Mouse (Mus musculus) lung, embryonic 16.5 days (tissue): ENCODE measurements at regions not wholly inside any gene's neighbourhood (a gene's known extent, or its start where the extent isn't known, plus 50 kb on each side); places are given as distances from the start of the nearest gene placed in this dataset.
"Not testable (repeated sequence)": the region's sequence is repeated elsewhere in the genome, so short reads cannot be mapped to it uniquely, and the experiment has no call there.

ENCODE experiments used
- ATAC-seq: fragments of 200-750 bp; cut with Nextera tagmentation; 2 replicates; pipeline ENCODE4 v1.8.0; 2017; ENCODE audit warnings: low read depth, mild to moderate bottlenecking, moderate library complexity
- H3K27ac ChIP-seq: fragments of 300-500 bp; sonication (generic); 2 replicates; pipeline ENCODE4 v1.5.1; 2014; ENCODE audit warnings: mild to moderate bottlenecking, control low read depth, low read length
- H3K27me3 ChIP-seq: fragments of 300-500 bp; sonication (generic); 2 replicates; pipeline ENCODE4 v1.6.1; 2014; ENCODE audit warnings: low read depth, low read length, mixed read lengths; ENCODE audit not compliant: control insufficient read depth, insufficient read depth
- H3K36me3 ChIP-seq: fragments of 300-500 bp; sonication (generic); 2 replicates; pipeline ENCODE4 v1.6.1; 2014; ENCODE audit warnings: low read length; ENCODE audit not compliant: control insufficient read depth, insufficient read depth
- H3K4me1 ChIP-seq: fragments of 300-500 bp; sonication (generic); replicated peaks from 2 replicates; pipeline ENCODE4 v1.6.1; 2014; ENCODE audit warnings: low read length, mixed read lengths; ENCODE audit not compliant: control insufficient read depth, insufficient read depth
- H3K4me2 ChIP-seq: fragments of 300-500 bp; sonication (generic); 2 replicates; pipeline ENCODE4 v1.6.1; 2014; ENCODE audit warnings: low read depth, low read length, control low read depth
- H3K4me3 ChIP-seq: fragments of 300-500 bp; sonication (generic); 2 replicates; pipeline ENCODE4 v1.5.1; 2014; ENCODE audit warnings: mild to moderate bottlenecking, low read length, control low read depth
- H3K9ac ChIP-seq: fragments of 300-500 bp; sonication (generic); 2 replicates; pipeline ENCODE4 v1.6.1; 2014; ENCODE audit warnings: low read length, control low read depth
- H3K9me3 ChIP-seq: fragments of 300-500 bp; sonication (generic); 2 replicates; pipeline ENCODE4 v1.6.1; 2016; ENCODE audit warnings: low read length; ENCODE audit not compliant: control insufficient read depth
- WGBS: fragments of 180-500 bp; shearing (Covaris S2); extraction: QIAGEN DNeasy Blood & Tissue Kit; methylation state at CpG from one replicate; pipeline ENCODE4 v1.1.7; 2014; 5-methylcytosine and 5-hydroxymethylcytosine counted together

DNA sequence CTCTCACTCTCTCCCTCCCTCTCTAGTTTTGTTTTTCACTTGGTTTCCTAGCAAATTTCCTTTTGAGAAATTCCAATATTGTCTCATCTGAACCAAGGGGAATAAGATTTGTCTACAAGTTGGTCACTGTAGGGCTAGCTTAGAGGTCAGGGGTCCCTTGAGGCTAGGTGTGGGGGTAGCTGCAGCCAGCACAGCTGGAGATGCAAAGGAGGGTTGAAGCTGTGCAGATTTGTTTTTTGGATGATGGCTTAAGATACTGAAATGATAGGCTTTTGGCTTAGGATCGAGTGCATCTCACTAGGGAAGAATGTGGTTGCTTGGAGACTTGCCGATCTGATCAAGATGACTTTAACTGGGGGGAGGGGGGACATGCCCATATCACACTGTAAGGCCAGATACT is 88.3 kb upstream of the Tmem28 start:
- Histone ChIP-seq H3K9me3 (no peaks in the 10 kb centered on the region), H3K27ac (no peak overlapping the region), H3K27me3 (peaks cover 10% of the 10 kb centered on the region; the same call in 1 of the 2 replicates), H3K4me2 (no peak overlapping the region), H3K4me1 (no peaks in the 10 kb centered on the region), H3K9ac (no peak overlapping the region), H3K4me3 (no peak overlapping the region), H3K36me3 (no peaks in the 10 kb centered on the region)
- ATAC-seq = no peak
- WGBS = 48% methylated on average over 2 of the region's 2 CpGs

GRCm38 (mm10) chrX:99725101-99725500 is 95.7 kb upstream of the Tmem28 start:
- H3K4me1 ChIP-seq = no peaks in the 10 kb centered on the region
- WGBS = 3% methylated on average over 1 of the region's 1 CpGs
- H3K9me3 ChIP-seq = no peaks in the 10 kb centered on the region
- no peak overlapping the region for H3K4me3 ChIP-seq
- no peak overlapping the region for H3K27ac ChIP-seq
- ATAC-seq = no peak
- H3K27me3 ChIP-seq = peaks cover 1% of the 10 kb centered on the region; the same call in 1 of the 2 replicates
- H3K9ac ChIP-seq = no peak overlapping the region
- no peak overlapping the region for H3K4me2 ChIP-seq
- no peaks in the 10 kb centered on the region for H3K36me3 ChIP-seq

- Histone ChIP-seq H3K36me3 (no peaks in the 10 kb centered on the region), H3K9ac (no peak overlapping the region), H3K4me3 (no peak overlapping the region), H3K27me3 (peaks cover 6% of the 10 kb centered on the region), H3K4me2 (no peak overlapping the region), H3K9me3 (no peaks in the 10 kb centered on the region), H3K27ac (no peak overlapping the region), H3K4me1 (no peaks in the 10 kb centered on the region)
- no peak for ATAC-seq
- WGBS = 35% methylated on average over 4 of the region's 4 CpGs
Observed at GRCm38 (mm10) chrX:99695366-99695765, 125.5 kb upstream of the Tmem28 start.

DNA sequence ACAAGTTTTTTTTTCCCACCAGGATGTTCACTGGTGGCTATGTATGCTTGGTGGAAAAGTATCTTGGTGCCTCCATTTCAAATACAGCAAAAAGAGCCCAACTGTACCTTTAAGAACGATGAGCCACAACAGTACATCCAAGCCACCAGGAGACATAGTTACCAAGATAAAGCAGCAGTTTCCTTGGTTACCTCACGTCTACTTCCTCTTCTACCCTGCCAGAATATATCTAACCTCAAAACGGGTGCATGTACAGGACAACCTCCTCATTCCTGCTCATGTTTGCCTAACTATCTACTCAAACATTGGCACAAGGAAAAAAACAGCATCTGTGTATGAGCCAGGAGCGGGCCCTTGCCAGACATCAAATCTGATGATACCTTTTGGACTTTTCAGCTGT is 129.8 kb upstream of the Tmem28 start:
- no peak overlapping the region for H3K9ac ChIP-seq
- no peak overlapping the region for H3K4me3 ChIP-seq
- H3K4me2 ChIP-seq = no peak overlapping the region
- H3K27ac ChIP-seq = no peak overlapping the region
- no peaks in the 10 kb centered on the region for H3K4me1 ChIP-seq
- H3K9me3 ChIP-seq = no peaks in the 10 kb centered on the region
- WGBS = 41% methylated on average over 4 of the region's 4 CpGs
- no peaks in the 10 kb centered on the region for H3K36me3 ChIP-seq
- peaks cover 9% of the 10 kb centered on the region for H3K27me3 ChIP-seq
- no peak for ATAC-seq

- Histone ChIP-seq H3K9ac (no peak overlapping the region), H3K4me2 (no peak overlapping the region), H3K27me3 (peaks cover 9% of the 10 kb centered on the region), H3K4me3 (no peak overlapping the region), H3K9me3 (no peaks in the 10 kb centered on the region), H3K36me3 (no peaks in the 10 kb centered on the region), H3K27ac (no peak overlapping the region), H3K4me1 (no peaks in the 10 kb centered on the region)
- ATAC-seq = no peak
- WGBS = 72% methylated on average over 4 of the region's 4 CpGs
Observed at GRCm38 (mm10) chrX:99689761-99690160, 131.1 kb upstream of the Tmem28 start.

DNA sequence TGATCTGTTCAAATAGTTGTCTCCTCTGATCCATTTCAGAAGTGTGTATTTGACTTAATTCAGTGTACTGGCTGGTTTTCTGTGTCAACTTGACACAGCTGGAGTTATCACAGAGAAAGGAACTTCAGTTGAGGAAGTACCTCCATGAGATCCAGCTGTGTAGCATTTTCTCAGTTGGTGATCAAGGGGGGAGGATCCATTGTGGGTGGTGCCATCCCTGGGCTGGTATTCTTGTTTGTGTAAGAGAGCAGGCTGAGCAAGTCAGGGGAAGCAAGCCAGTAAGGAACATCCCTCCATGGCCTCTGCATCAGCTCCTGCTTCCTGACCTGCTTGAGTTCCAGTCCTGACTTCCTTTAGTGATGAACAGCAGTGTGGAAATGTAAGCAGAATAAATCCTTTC is 138.3 kb upstream of the Tmem28 start:
- ATAC-seq, H3K4me2 ChIP-seq, H3K27me3 ChIP-seq, H3K27ac ChIP-seq, H3K9me3 ChIP-seq, H3K4me1 ChIP-seq, H3K4me3 ChIP-seq, H3K36me3 ChIP-seq, H3K9ac ChIP-seq: not testable (repeated sequence)

DNA sequence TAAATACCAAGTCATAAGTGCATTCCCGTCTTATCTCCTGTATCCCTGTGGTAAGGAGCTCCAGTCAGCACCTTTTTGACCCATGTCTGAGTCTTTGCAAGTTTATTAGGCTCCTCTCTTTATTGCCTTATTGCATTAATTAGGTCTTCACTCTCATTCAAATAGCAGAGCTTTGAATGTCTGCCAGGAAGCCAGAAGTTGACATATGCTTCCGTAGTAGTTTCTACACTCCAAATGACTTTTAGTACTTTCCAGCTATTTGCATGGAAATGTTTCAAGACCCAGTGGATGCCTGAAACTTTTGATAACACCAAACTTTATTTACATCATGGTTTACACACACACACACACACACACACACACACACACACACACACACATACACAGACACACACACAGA is 153.2 kb upstream of the Tmem28 start:
- no peaks in the 10 kb centered on the region for H3K4me1 ChIP-seq
- 29% methylated on average over 2 of the region's 2 CpGs for WGBS
- H3K9ac ChIP-seq = no peak overlapping the region
- no peaks in the 10 kb centered on the region for H3K36me3 ChIP-seq
- 0 out of 2 replicates have a peak, but pooled peaks have one; percentile 21 for ATAC-seq
- H3K27ac ChIP-seq = no peak overlapping the region
- H3K27me3 ChIP-seq = no peaks in the 10 kb centered on the region; the same call in none of the 2 replicates
- H3K4me2 ChIP-seq = no peak overlapping the region
- H3K9me3 ChIP-seq = no peaks in the 10 kb centered on the region
- H3K4me3 ChIP-seq = no peak overlapping the region

DNA sequence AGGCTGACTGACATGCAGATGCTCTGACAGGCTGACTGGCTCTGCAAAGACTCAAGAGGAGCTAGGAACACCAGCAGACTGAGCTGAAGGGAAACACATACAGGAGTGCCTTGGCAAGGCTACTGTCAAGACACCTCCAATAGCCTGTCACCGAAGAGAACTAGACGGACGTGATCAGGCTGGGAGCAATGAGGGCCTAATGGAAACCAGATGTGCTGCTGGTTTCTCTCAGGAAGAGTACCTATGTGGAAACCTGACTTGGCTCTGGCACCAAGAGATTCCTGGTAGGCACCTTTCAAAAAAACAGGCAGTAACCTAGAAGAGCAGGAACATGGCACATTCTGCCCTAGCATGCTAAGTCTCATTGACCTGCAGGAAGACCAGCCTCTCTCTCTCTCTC is 158.3 kb upstream of the Tmem28 start:
- Histone ChIP-seq H3K36me3 (no peaks in the 10 kb centered on the region), H3K27ac (no peak overlapping the region), H3K9me3 (no peaks in the 10 kb centered on the region), H3K4me3 (no peak overlapping the region), H3K9ac (no peak overlapping the region), H3K4me1 (no peaks in the 10 kb centered on the region), H3K4me2 (no peak overlapping the region), H3K27me3 (peaks cover 4% of the 10 kb centered on the region; the same call in 1 of the 2 replicates)
- no peak for ATAC-seq
- 73% methylated on average over 3 of the region's 3 CpGs for WGBS

- H3K36me3 ChIP-seq = no peaks in the 10 kb centered on the region
- no peaks in the 10 kb centered on the region for H3K4me1 ChIP-seq
- H3K27me3 ChIP-seq = peaks cover 6% of the 10 kb centered on the region; the same call in 1 of the 2 replicates
- H3K9ac ChIP-seq = no peak overlapping the region
- no peak overlapping the region for H3K27ac ChIP-seq
- H3K9me3 ChIP-seq = no peaks in the 10 kb centered on the region
- no peak overlapping the region for H3K4me3 ChIP-seq
- ATAC-seq = peak; percentile 59
- 47% methylated on average over 6 of the region's 8 CpGs for WGBS
- no peak overlapping the region for H3K4me2 ChIP-seq
Observed at GRCm38 (mm10) chrX:99659496-99660140, 161.2 kb upstream of the Tmem28 start.
